Mouse (Mus musculus) heart, adult 10 weeks (tissue): ENCODE results near the gene Hif3a. TPM values are rescaled to one million over a fixed set of nuclear protein-coding genes. Genes with fewer than 3 reads are reported as not detected.

Source experiments
- polyA plus RNA-seq: library from polyadenylated mRNA; stranded (reverse); fragments of 350-450 nt; fragmentation: Illumina TruSeq; extraction: RNeasy Lipid Tissue Mini Kit (QIAGEN cat#74804); gene quantifications from one replicate; pipeline ENCODE4 v1.2.3, GENCODE M21; 2014; ENCODE audit warnings: low read depth, low replicate concordance

Gene Hif3a
- 0.84 TPM for polyA plus RNA-seq

GRCm38 (mm10) chr7:17062389-17062788 is at the start of gene Hif3a:
Hif3a (minus strand) TSS chr7:17062427.

GRCm38 (mm10) chr7:17073904-17074615 is 11.8 kb upstream of the Hif3a start, which contains the start of gene Psg16:
Psg16 (plus strand) TSS chr7:17074040.

GRCm38 (mm10) chr7:17027588-17028343 is 34.5 kb downstream of the Hif3a start, which contains the start of gene Ppp5c:
Ppp5c (minus strand) TSS chr7:17027924.

GRCm38 (mm10) chr7:16992451-16992807 is 69.8 kb downstream of the Hif3a start, which contains the start of gene Ccdc8:
Ccdc8 (plus strand) TSS chr7:16992708.

GRCm38 (mm10) chr7:16982859-16983568 is 79.2 kb downstream of the Hif3a start, which contains the start of gene Gm42372:
Gm42372 (plus strand) TSS chr7:16983086.

Other genes starting within 250 kb of the Hif3a start
- 57.6 TPM for gene Strn4, start 246.5 kb downstream of the Hif3a start, polyA plus RNA-seq
- gene Fkrp, start 245.7 kb downstream of the Hif3a start, polyA plus RNA-seq = 41.3 TPM
- 16.4 TPM for gene Prkd2, start 219.5 kb downstream of the Hif3a start, polyA plus RNA-seq
- 9.5 TPM for gene Dact3, start 187.1 kb downstream of the Hif3a start, polyA plus RNA-seq
- gene Gng8, start 170.6 kb downstream of the Hif3a start, polyA plus RNA-seq = 3.7 TPM
- gene Ptgir, start 155.9 kb downstream of the Hif3a start, polyA plus RNA-seq = 3.4 TPM
- 115 TPM for gene Calm3, start 138.3 kb downstream of the Hif3a start, polyA plus RNA-seq
- gene Pnmal2, start 117.7 kb downstream of the Hif3a start, polyA plus RNA-seq = 3.4 TPM
- 0.10 TPM for gene Pnmal1, start 102.7 kb downstream of the Hif3a start, polyA plus RNA-seq
- not detected for gene Gm42372, start 79.3 kb downstream of the Hif3a start, polyA plus RNA-seq
- gene Ccdc8, start 69.7 kb downstream of the Hif3a start, polyA plus RNA-seq = 3.9 TPM
- gene Ppp5c, start 34.5 kb downstream of the Hif3a start, polyA plus RNA-seq = 78.9 TPM
- gene Psg16, start 11.6 kb upstream of the Hif3a start, polyA plus RNA-seq = not detected
- gene Ceacam3, start 87.9 kb upstream of the Hif3a start, polyA plus RNA-seq = not detected
- not detected for gene Psg29, start 141.1 kb upstream of the Hif3a start, polyA plus RNA-seq